Mouse (Mus musculus): ENCODE results near the gene Siae. TPM values are rescaled to one million over a fixed set of nuclear protein-coding genes. Genes with fewer than 3 reads are reported as not detected.

Gene Siae
- total and polyA plus RNA-seq, 3 experiments: 7.7 to 8.2 (median 7.7) TPM

GRCm38 (mm10) chr9:37540226-37540625, 15.3 kb upstream of the Siae start:
- intact Hi-C loops (cut with DNase I): no loop called here
- H3K36me3 ChIP-seq (ENCODE audit: control insufficient read depth, insufficient read depth, low read length): peaks cover 59% of the 10 kb centered on the region
- no peak for TF ChIP-seq CTCF (IDR thresholded peaks at IDR 0.05)
- no peak for TF ChIP-seq POLR2A (IDR thresholded peaks at IDR 0.05; ENCODE audit: insufficient read depth, low read depth, low read length)
- TF ChIP-seq EP300 (IDR thresholded peaks at IDR 0.05; ENCODE audit: insufficient read depth, low read depth, low read length): no peak
- WGBS: 78% methylated on average over 4 of the region's 4 CpGs
- H3K4me1 ChIP-seq (ENCODE audit: control insufficient read depth, insufficient read depth, low read length): peaks cover 38% of the 10 kb centered on the region
- no peak overlapping the region for H3K4me3 ChIP-seq
- no peak overlapping the region for H3K9ac ChIP-seq (ENCODE audit: low read depth, low read length)
- peak overlapping the region; percentile 1; the same call in 1 of the 2 replicates for H3K27ac ChIP-seq
- no peaks in the 10 kb centered on the region for H3K79me2 ChIP-seq (replicated peaks; ENCODE audit: control insufficient read depth, insufficient read depth, low read length)
- DNase-seq: no peak
- no peaks in the 10 kb centered on the region for H3K27me3 ChIP-seq (ENCODE audit: control insufficient read depth, insufficient read depth, low read length)

- Histone ChIP-seq H3K36me3 (ENCODE audit: control insufficient read depth, insufficient read depth, low read length) (peaks cover 53% of the 10 kb centered on the region), H3K27me3 (ENCODE audit: control insufficient read depth, insufficient read depth, low read length) (no peaks in the 10 kb centered on the region), H3K9ac (ENCODE audit: low read depth, low read length) (no peak overlapping the region), H3K79me2 (replicated peaks; ENCODE audit: control insufficient read depth, insufficient read depth, low read length) (no peaks in the 10 kb centered on the region), H3K27ac (peak overlapping the region; percentile 63), H3K4me3 (no peak overlapping the region), H3K4me1 (ENCODE audit: control insufficient read depth, insufficient read depth, low read length) (peaks cover 39% of the 10 kb centered on the region)
- TF ChIP-seq CTCF (IDR thresholded peaks at IDR 0.05) (no peak), POLR2A (IDR thresholded peaks at IDR 0.05; ENCODE audit: insufficient read depth, low read depth, low read length) (0 out of 2 replicates have a peak, but pooled peaks have one; percentile 11), EP300 (IDR thresholded peaks at IDR 0.05; ENCODE audit: insufficient read depth, low read depth, low read length) (no peak)
- intact Hi-C loops (cut with DNase I): no loop called here
- 45% methylated on average over 6 of the region's 6 CpGs for WGBS
- no peak for DNase-seq
These were observed 14.6 kb upstream of the Siae start for GRCm38 (mm10) chr9:37540701-37541575.

- Histone ChIP-seq H3K36me3 (ENCODE audit: control insufficient read depth, insufficient read depth, low read length) (peaks cover 42% of the 10 kb centered on the region), H3K27me3 (ENCODE audit: control insufficient read depth, insufficient read depth, low read length) (no peaks in the 10 kb centered on the region), H3K9ac (ENCODE audit: low read depth, low read length) (no peak overlapping the region), H3K4me3 (no peak overlapping the region), H3K27ac (peak overlapping the region; percentile 63; the same call in 1 of the 2 replicates), H3K79me2 (replicated peaks; ENCODE audit: control insufficient read depth, insufficient read depth, low read length) (no peaks in the 10 kb centered on the region), H3K4me1 (ENCODE audit: control insufficient read depth, insufficient read depth, low read length) (peaks cover 30% of the 10 kb centered on the region)
- no peak for DNase-seq
- TF ChIP-seq EP300 (IDR thresholded peaks at IDR 0.05; ENCODE audit: insufficient read depth, low read depth, low read length) (no peak), POLR2A (IDR thresholded peaks at IDR 0.05; ENCODE audit: insufficient read depth, low read depth, low read length) (no peak), CTCF (IDR thresholded peaks at IDR 0.05) (no peak)
- intact Hi-C loops (cut with DNase I): loop anchor here (2.0 kb wide), 1 partner anchor 71 kb away; the partner anchor contains the start of gene Spa17
- WGBS: 49% methylated on average over 7 of the region's 7 CpGs
These were observed 13.5 kb upstream of the Siae start for GRCm38 (mm10) chr9:37541851-37542642.

- Histone ChIP-seq H3K4me3 (peak overlapping the region; percentile 46; the same call in 1 of the 2 replicates), H3K36me3 (ENCODE audit: control insufficient read depth, insufficient read depth, low read length) (peaks cover 26% of the 10 kb centered on the region), H3K27me3 (ENCODE audit: control insufficient read depth, insufficient read depth, low read length) (no peaks in the 10 kb centered on the region), H3K79me2 (replicated peaks; ENCODE audit: control insufficient read depth, insufficient read depth, low read length) (no peaks in the 10 kb centered on the region), H3K27ac (peak overlapping the region; percentile 74), H3K9ac (ENCODE audit: low read depth, low read length) (no peak overlapping the region), H3K4me1 (ENCODE audit: control insufficient read depth, insufficient read depth, low read length) (peaks cover 18% of the 10 kb centered on the region)
- WGBS: 36% methylated on average over 12 of the region's 12 CpGs
- intact Hi-C loops (cut with DNase I): loop anchor here (2.0 kb wide), 3 partner anchors 13 to 81 kb away; partner anchors contain the start of gene Spa17
- TF ChIP-seq CTCF (IDR thresholded peaks at IDR 0.05) (no peak), POLR2A (IDR thresholded peaks at IDR 0.05; ENCODE audit: insufficient read depth, low read depth, low read length) (no peak), EP300 (IDR thresholded peaks at IDR 0.05; ENCODE audit: insufficient read depth, low read depth, low read length) (no peak)
- no peak for DNase-seq
These were observed 11.5 kb upstream of the Siae start for GRCm38 (mm10) chr9:37543869-37544440.

- H3K27ac ChIP-seq: peak overlapping the region; percentile 74
- peak; percentile 79 to 81 for DNase-seq
- intact Hi-C loops (cut with DNase I): loop anchor here (2.0 kb wide), 2 partner anchors 14 to 82 kb away; no protein-coding TSS in a partner anchor
These were observed 10.9 kb upstream of the Siae start for GRCm38 (mm10) chr9:37544447-37545165.

More at GRCm38 (mm10) chr9:37544447-37545165, 10.9 kb upstream of the Siae start:
- Histone ChIP-seq H3K4me3 (peak overlapping the region; percentile 46), H3K36me3 (ENCODE audit: control insufficient read depth, insufficient read depth, low read length) (peaks cover 23% of the 10 kb centered on the region), H3K79me2 (replicated peaks; ENCODE audit: control insufficient read depth, insufficient read depth, low read length) (no peaks in the 10 kb centered on the region), H3K4me1 (ENCODE audit: control insufficient read depth, insufficient read depth, low read length) (peaks cover 18% of the 10 kb centered on the region), H3K9ac (ENCODE audit: low read depth, low read length) (no peak overlapping the region), H3K27me3 (ENCODE audit: control insufficient read depth, insufficient read depth, low read length) (no peaks in the 10 kb centered on the region)
- TF ChIP-seq EP300 (IDR thresholded peaks at IDR 0.05; ENCODE audit: insufficient read depth, low read depth, low read length) (no peak), CTCF (IDR thresholded peaks at IDR 0.05) (peak; percentile 78), POLR2A (IDR thresholded peaks at IDR 0.05; ENCODE audit: insufficient read depth, low read depth, low read length) (0 out of 2 replicates have a peak, but pooled peaks have one; percentile 14)
- WGBS: 10% methylated on average over 29 of the region's 29 CpGs

Measured in heart, adult 2 months (tissue).